Mouse (Mus musculus): ENCODE data around the gene Scmh1.

Gene Scmh1

DNA sequence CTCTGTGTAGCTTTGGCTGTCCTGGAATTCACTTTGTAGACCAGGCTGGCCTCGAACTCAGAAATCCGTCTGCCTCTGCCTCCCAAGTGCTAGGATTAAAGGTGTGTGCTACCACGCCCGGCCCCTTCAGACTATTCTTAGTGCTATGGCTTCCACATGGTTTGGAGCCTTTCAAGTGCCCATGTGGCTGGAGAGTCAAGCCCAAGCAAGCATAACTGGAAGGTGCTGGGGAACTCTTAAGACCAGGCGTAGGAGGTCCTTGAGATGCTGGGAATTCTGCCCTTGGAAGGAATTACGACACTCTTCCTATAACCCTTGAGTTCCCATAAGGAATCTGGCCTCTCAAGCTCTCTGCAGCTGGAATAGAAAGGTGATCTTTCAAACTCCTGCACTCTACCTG, 151.5 kb downstream of the Scmh1 start:
- DNase-seq (ENCODE audit: low spot score), result no peak

DNA sequence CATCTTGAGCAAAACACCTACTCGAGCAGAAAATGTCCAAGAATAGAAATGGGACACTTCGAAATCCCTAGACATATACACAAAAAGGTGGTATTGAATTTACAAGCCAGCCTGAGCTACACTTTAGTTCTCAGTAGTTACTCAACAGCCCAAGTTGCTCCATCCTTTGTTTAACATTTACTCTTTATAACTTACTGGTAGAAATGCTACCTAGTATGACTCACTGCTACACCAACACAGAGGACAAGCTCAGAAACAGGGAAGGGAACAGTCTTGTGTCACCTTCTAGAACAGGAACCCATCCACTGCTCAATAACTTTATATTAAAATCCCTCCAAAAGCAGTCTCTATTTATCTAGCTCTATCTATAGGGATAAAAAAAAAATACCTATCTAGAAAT, 160.6 kb downstream of the Scmh1 start:
- DNase-seq (ENCODE audit: low spot score), result no peak

DNA sequence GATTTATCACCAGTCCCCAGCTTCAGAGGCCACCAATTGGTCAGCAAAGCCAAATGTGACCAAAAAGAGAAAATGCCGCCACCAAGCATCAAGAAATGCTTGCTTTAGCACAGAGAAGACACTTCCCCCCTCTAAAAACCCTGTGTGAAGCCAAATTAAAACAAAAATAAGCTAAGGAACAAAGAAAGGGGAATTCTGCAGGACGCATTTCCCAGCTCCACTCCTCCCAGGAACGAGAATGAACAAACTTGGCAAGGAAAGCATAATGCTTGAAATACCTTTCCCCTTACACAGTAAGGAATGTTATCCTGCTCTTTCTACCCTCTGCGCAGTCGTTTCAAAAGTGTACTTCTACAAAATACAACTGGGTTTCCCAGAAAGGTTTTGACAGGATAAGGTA, 162.9 kb downstream of the Scmh1 start:
- DNase-seq (ENCODE audit: low spot score), result no peak

DNA sequence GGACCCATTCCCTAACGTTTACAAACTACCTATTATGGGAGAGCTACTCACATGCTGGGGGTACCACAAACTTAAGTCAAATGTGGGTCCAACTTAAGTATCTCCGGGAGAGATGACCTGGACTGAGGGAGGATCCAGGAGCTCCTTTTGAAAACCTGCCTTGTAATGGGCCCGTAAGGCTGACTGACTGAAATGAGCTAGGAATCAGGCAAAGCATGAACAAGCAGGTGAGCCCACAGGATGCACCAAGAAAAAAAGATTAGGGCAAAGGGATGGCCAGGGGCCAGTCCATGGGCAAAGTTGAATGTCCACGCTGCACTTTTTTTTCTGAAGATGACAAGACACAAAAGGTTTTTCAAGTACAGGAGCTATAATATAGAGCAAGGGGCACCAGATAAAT, 163.9 kb downstream of the Scmh1 start:
- DNase-seq (ENCODE audit: low spot score), result no peak

DNA sequence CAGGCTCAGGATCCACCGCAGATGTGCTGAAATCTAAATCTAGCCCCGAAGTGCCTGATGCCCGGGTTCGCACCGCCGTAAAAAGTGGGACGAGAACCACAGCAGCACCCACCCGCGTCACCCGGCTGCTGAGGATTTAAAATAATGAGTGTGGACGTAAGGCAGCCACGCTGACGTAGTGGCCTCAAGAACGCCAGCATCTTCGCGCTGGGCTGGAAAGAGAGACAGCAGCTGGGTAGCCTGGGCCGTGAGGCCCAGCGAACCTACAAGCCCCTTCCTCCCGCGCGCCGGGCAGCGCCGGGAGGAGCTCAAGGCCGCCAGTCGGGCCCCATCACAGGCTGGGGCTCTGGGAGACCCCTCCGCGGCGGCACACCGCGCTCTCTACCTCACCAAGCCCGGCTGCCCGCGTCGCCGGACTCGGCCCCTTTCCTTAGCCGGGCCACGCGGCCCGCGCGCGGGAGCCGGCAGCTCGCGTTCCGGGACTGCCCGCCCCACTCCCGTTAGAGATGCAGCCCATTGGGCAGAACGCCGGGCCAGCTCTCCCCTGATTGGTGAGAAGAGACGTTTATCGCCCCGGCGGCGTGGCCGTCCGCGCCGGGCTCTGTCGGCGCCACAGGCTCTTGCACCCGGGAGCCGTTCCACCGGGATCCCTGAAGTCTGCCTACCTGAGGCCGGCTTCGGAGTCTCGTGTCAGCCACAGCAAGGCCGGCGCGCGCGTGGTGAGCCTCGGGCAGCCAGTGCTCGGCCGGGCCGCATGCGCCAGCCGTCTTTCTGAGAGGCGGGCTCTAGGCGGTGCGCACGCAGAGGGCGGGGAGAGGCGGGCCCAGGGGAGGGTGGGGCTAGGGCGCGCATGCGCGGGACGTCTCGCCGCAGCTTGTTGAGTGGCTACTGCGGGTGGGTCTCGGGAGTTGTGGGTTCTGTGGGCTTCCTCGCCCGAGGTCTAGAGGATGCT, 164.7 kb downstream of the Scmh1 start, which contains the start of gene Ctps:
Gene Ctps (minus strand): TSS at position 791 of the 952 bp plus-strand sequence.
- DNase-seq (ENCODE audit: low spot score), result peak; percentile 95

DNA sequence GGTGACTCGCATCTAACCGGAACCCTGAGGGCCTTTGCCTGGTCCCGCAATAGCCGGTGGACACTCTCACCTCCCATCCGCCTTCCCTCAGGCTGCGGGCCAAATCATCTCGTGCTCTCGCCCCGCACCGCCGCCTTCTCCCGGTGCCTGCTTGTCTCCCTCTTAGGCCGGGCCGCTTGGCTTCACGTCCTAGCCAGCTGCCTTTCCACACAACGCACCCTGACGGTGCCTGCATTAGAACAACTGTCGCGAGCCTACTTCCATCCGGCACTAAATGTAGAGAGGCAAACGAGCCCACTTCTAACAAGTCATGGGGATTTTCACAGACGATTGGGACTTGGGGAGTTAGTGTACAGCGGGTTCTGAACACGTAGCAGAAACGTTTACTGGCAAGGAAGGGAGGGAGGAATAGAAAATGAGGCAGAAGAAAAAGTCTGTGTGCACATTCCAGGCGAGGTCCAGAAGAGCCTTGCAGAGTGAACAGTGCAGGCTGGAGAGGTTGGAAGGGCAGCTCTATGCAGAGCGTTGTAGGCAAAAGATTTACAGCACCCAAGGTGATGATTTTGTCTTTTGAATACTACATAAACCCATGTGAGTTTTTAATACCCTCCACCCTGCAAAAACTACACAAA, 165.5 kb downstream of the Scmh1 start:
- DNase-seq (ENCODE audit: low spot score), result no peak

DNA sequence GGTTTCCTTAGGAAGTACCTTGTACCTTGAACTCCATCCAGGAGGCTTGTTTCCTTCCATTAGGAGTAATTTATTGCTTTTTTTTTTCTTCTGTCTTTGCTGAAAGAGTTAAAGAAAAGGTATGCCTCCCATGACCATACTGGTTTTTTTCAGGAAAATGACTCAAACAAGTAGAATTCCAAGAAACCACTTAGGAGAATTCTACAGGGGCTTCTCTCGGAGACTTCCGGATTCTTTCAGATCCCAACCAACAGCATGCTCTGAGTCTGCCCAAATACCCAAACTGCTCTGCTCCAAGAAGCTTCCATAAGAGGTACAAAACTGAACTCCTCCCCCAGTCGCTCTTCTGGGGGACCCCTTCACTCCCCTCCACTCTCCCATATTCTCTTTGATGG, 166.0 kb downstream of the Scmh1 start:
- no peak for DNase-seq (ENCODE audit: low spot score)

DNA sequence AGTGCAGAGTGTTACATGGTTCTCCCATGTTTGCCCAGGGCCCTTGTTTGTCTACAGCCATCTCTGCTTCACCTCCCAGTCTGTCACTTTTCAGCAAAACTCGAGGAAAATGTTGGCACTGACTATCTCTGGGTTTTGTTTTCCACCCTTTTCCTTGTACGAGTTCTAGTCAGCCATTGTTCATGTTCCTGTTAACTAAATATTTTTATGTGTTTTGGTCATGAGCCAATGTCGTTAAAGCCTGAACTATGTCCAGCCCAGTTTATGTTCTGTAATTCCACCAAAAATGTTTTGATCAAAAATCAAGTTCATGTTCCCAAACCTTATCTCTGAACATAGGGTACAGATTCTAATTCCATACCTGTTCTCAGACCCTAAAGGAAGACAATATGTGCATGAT, 166.6 kb downstream of the Scmh1 start:
- DNase-seq (ENCODE audit: low spot score), result no peak
